Mouse (Mus musculus) testis, adult 2 months (tissue): ENCODE results near the gene Prr19. TPM values are rescaled to one million over a fixed set of nuclear protein-coding genes. Genes with fewer than 3 reads are reported as not detected.

Source experiments
- H3K27ac ChIP-seq: fragments of 200-500 bp; 2 replicates; pipeline ENCODE4 v1.5.1; 2012; ENCODE audit warnings: low read depth, low read length; ENCODE audit not compliant: control insufficient read depth, insufficient read depth
- H3K27me3 ChIP-seq: fragments of 200-500 bp; 2 replicates; pipeline ENCODE4 v1.6.1; 2012; ENCODE audit warnings: mild to moderate bottlenecking, low read length, moderate library complexity; ENCODE audit not compliant: control insufficient read depth, insufficient read depth
- H3K36me3 ChIP-seq: fragments of 200-500 bp; 2 replicates; pipeline ENCODE4 v1.6.1; 2012; ENCODE audit warnings: mild to moderate bottlenecking, low read length; ENCODE audit not compliant: control insufficient read depth, insufficient read depth
- H3K4me1 ChIP-seq: fragments of 200-500 bp; 2 replicates; pipeline ENCODE4 v1.6.1; 2012; ENCODE audit warnings: low read length; ENCODE audit not compliant: control insufficient read depth, insufficient read depth
- H3K4me3 ChIP-seq: fragments of 200-500 bp; 2 replicates; pipeline ENCODE4 v1.5.1; 2012; ENCODE audit warnings: low read depth, mild to moderate bottlenecking, low read length, moderate library complexity, mixed read lengths; ENCODE audit not compliant: control insufficient read depth
- CTCF ChIP-seq: fragments of 200-500 bp; IDR thresholded peaks from 2 replicates; pipeline ENCODE4 v1.5.1; 2012; ENCODE audit warnings: low read depth, mild to moderate bottlenecking, inconsistent platforms, low read length, moderate library complexity; ENCODE audit not compliant: control insufficient read depth, insufficient read depth, insufficient replicate concordance
- POLR2A ChIP-seq: fragments of 200-500 bp; IDR thresholded peaks from 2 replicates; pipeline ENCODE4 v1.6.1; 2012; ENCODE audit warnings: low read depth, mild to moderate bottlenecking, inconsistent platforms, low read length, moderate library complexity; ENCODE audit not compliant: control insufficient read depth
- polyA plus RNA-seq: library from polyadenylated mRNA; depleted of rRNA; stranded (reverse); fragments of >200 nt; gene quantifications from 2 replicates; pipeline ENCODE4 v1.2.3, GENCODE M21; 2012

Gene Prr19
- polyA plus RNA-seq, 1 experiment = 83.0 TPM

DNA sequence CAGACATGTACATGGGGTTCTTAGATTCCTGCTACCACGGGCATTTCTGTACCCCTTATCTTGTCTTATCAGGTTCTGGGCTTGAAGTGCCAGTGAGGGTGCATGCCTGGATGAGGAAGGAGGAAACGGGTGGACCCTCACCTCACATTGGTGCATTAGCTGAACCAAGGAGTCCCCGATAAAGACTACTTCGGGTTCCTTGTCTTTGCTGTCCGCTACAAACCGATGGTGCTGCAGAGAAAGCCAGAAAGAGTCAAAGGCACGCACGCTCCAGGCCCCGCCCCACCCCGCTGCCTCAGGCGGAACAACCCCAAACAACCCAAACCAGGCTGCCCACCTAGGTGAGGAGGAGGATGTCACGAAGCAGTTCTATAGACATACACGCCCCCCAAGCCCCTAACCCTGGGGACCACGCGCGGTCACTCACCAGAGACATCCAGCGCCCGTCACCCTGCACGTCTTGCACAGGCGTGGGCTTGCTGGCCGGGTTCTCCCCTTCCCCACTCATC is 4.2 kb upstream of the Prr19 start:
- Histone ChIP-seq H3K27me3 (no peaks in the 10 kb centered on the region), H3K36me3 (no peaks in the 10 kb centered on the region; the same call in 1 of the 2 replicates), H3K27ac (peak overlapping the region; percentile 98), H3K4me3 (peak overlapping the region; percentile 99), H3K4me1 (peaks cover 21% of the 10 kb centered on the region)
- TF ChIP-seq CTCF (no peak), POLR2A (no peak)

DNA sequence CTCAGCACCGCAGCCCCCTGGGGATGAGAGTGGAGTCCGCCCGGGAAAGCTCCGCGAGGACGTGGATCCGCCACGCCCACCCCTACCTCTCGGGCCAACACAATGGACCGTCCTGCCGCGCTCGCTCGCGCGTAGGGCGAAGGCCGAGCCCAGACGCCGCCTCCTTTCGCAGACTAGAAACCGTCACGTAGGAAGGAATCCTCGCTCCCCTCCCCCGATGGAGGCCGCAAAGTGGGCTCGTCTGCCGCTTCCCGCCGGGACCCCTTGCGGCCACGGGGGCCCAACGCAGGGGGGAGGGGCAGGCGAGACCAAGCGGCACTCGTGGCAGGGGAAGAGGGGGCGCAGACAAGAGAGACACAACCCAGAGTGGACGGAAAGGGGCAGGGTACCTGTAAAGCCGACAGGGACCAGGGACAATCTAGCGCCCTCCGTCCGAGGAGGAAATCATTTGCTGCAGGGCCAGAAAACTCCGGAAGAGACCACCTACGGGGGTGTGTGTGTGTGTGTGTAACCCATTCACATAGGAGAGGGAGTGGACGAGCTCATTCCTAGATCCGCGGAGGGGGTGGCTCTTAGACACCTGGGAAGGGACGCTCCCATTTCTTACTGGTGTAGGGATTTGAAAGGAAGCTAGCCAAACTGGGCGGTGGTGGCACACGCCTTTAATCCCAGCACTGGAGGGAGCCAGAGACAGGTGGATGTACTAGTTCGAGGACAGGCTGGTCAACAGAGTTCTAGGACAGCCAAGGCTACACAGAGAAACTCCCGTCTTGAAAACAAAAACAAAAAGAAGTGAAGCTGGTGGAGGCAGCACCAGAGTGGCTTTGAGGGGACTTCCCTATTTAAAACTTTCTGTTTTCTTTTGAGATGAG is 3.5 kb upstream of the Prr19 start, which contains the start of gene Pafah1b3:
Gene Pafah1b3, minus strand, starts transcription at position 533 of the 872 bp plus-strand sequence.
- Histone ChIP-seq H3K27ac (peak within 1 kb of the TSS; percentile 98), H3K4me3 (peak within 1 kb of the TSS; percentile 99), H3K27me3 (no peaks in the 10 kb centered on the region), H3K4me1 (peaks cover 21% of the 10 kb centered on the region), H3K36me3 (no peaks in the 10 kb centered on the region; the same call in 1 of the 2 replicates)
- TF ChIP-seq POLR2A (peak; percentile 35), CTCF (peak; percentile 17)

GRCm38 (mm10) chr7:25303003-25303684 is 1.9 kb downstream of the Prr19 start:
- H3K36me3 ChIP-seq = peaks cover 4% of the 10 kb centered on the region; the same call in 1 of the 2 replicates
- no peak for TF ChIP-seq POLR2A
- no peak for TF ChIP-seq CTCF
- peaks cover 22% of the 10 kb centered on the region for H3K4me1 ChIP-seq
- H3K27ac ChIP-seq = no peak overlapping the region
- no peaks in the 10 kb centered on the region for H3K27me3 ChIP-seq
- peak overlapping the region; percentile 50 for H3K4me3 ChIP-seq

GRCm38 (mm10) chr7:25303685-25304006 is 2.4 kb downstream of the Prr19 start:
- Histone ChIP-seq H3K4me1 (peaks cover 20% of the 10 kb centered on the region), H3K27me3 (no peaks in the 10 kb centered on the region), H3K36me3 (peaks cover 4% of the 10 kb centered on the region; the same call in 1 of the 2 replicates), H3K4me3 (peak overlapping the region; percentile 50), H3K27ac (no peak overlapping the region)
- TF ChIP-seq POLR2A (no peak), CTCF (no peak)

DNA sequence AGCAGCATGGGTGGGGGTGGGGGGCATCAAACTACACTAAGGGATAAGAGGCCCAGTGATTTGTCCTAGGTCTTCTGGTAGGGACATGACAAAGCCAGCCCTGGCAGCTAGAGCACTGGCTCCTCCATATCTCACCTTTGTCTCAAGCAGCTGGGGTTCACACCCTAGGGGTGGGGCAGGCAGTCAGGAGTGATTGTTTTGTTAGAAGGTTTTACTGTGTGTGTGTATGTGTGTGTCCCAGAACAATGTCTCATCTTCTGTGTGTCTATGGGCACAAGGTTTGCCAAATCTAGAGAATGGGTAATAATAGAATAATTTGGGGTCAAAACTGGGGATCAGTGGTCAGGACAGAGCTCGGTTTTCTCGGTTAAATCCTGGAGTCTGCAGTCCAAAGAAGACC is 4.3 kb downstream of the Prr19 start:
- H3K27ac ChIP-seq = peak overlapping the region; percentile 54
- H3K27me3 ChIP-seq = no peaks in the 10 kb centered on the region
- H3K4me3 ChIP-seq = peak overlapping the region; percentile 78
- TF ChIP-seq CTCF (no peak), POLR2A (no peak)
- H3K36me3 ChIP-seq = peaks cover 4% of the 10 kb centered on the region; the same call in 1 of the 2 replicates
- peaks cover 19% of the 10 kb centered on the region for H3K4me1 ChIP-seq

DNA sequence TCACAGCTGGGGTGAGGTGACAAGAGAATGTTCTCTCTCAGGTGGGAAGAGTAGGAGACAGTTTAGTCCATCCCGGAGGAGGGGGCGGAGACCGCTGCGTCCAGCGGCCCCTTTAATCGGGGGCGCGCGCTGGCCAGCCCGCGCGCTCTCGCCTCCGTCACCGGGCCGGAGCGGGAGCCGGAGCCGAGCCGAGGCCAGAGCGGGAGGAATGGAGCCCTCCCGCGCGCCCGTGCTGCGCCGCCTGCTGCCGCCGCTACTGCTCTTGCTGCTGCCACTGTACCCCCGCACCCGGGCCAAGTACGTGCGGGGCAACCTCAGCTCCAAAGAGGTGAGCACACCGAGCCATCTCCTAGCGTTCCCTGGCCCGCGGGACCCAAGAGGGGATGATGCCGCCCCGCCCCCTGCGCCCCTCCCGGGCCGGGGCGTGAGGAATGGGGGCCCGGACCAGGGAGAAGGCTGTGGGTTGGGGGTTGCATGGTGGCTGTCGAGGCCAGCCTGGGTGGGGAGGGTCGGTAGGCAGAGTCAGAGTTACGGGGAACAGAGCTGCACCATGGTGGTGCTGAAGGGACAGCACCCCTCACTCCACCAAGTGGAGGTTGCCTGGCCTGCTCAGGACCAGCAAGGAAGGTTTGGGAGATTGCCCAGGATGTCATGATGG is 4.9 kb downstream of the Prr19 start, which contains the start of gene Tmem145:
Gene Tmem145, plus strand, starts transcription at position 151 of the 658 bp plus-strand sequence.
- Histone ChIP-seq H3K4me3 (peak within 1 kb of the TSS; percentile 78), H3K4me1 (peaks cover 14% of the 10 kb centered on the region), H3K36me3 (peaks cover 4% of the 10 kb centered on the region; the same call in 1 of the 2 replicates), H3K27me3 (no peaks in the 10 kb centered on the region), H3K27ac (peak within 1 kb of the TSS; percentile 54)
- TF ChIP-seq CTCF = no peak
- no peak for TF ChIP-seq POLR2A
